Mouse (Mus musculus): Measurements from ENCODE around the gene Cdc42. TPM values are rescaled to one million over a fixed set of nuclear protein-coding genes. Genes with fewer than 3 reads are reported as not detected.

Gene Cdc42
- polyA plus RNA-seq (2016; fragmentation: Nextera tagmentation; extraction: Ambion mirVana) = 651 and 669 TPM in 2 replicates

GRCm38 (mm10) chr4:137357517-137358254, at the start of gene Cdc42:
Gene Cdc42 (minus strand): TSS chr4:137357720.
- Histone ChIP-seq H3K4me1 (peaks cover 30% of the 10 kb centered on the region; the same call in 1 of the 2 replicates), H3K9ac (peak within 1 kb of the TSS; percentile 98), H3K4me2 (replicated peaks) (peak within 1 kb of the TSS; percentile 79), H3K27me3 (0 out of 2 replicates have a peak, but pooled peaks cover 3% of the 10 kb centered on the region), H3K27ac (peak within 1 kb of the TSS; percentile 95), H3K9me3 (no peaks in the 10 kb centered on the region), H3K4me3 (peak within 1 kb of the TSS; percentile 97), H3K36me3 (no peaks in the 10 kb centered on the region)
- peak; percentile 94 for ATAC-seq (ENCODE audit: insufficient number of reproducible peaks, insufficient read depth, low FRiP score, low TSS enrichment)
- under 1% methylated on average over 31 of the region's 44 CpGs for WGBS

DNA sequence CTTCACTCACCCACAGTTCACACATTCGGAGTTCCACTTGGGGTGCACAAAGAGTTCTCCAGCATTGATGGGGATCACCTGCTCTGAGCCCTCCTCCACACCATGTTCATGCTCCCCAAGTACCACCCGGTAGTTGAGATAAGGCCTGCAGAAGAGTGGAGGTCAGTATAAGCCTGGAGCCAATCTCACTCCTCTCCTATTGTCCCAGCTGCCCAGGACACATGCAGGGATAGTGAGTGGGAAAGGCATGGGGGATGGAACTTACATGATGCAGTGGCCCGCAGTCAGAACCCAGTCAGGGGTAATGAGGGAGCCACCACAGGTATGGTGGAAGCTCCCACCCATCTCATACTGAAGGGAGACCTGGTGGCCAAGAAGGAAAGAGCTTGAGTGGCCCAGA, 48.1 kb upstream of the Cdc42 start:
- H3K4me1 ChIP-seq = no peaks in the 10 kb centered on the region
- 90% methylated on average over 3 of the region's 3 CpGs for WGBS
- H3K9me3 ChIP-seq = no peaks in the 10 kb centered on the region
- no peak overlapping the region for H3K27ac ChIP-seq
- no peaks in the 10 kb centered on the region for H3K36me3 ChIP-seq
- ATAC-seq (ENCODE audit: insufficient number of reproducible peaks, insufficient read depth, low FRiP score, low TSS enrichment) = no peak
- no peaks in the 10 kb centered on the region for H3K27me3 ChIP-seq
- H3K9ac ChIP-seq = no peak overlapping the region
- H3K4me3 ChIP-seq = no peak overlapping the region
- no peak overlapping the region for H3K4me2 ChIP-seq (replicated peaks)

DNA sequence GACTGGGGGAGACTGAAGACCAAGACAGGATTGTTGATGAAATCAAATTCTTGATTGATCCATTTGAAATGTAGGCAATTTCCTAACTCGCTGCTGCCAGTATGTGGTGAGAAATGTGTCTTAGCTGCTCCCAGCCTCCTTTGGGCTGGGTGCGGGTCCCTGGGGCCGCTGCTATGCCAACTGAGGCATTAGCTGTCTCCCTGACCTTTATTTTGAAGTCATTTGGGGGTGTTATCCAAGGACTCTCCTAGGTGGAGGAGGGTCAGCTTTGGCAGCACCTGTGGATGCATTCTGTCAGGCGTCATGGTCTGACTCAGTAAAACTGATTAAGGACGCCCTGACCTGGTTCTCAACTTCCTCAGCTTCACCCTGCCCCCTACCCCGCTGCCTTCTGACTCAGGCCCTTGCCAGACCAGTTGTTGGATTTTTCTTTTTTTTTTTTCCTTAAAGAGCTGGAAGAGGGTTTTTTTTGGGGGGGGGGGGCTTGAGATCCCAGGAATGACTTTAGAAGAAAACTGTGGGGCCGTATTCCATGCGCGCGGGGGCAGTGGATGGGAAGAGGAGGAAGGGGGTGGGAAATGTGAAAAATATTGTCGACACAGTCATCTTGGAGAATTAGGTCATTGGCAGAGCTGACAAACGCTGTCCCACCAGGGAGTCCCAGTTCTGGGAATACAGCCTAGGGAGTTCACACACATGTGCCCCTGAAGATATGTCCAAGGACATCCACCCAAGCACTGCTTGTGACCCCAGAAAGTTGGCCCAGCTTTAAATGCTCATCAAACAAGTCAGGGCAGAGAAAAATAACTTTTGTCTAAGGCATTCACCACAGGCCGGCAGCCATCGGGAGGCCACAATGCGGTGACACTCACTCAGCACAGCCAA, 39.4 kb upstream of the Cdc42 start:
- Histone ChIP-seq H3K9ac (no peak overlapping the region), H3K4me3 (no peak overlapping the region), H3K27ac (no peak overlapping the region), H3K27me3 (no peaks in the 10 kb centered on the region), H3K4me1 (no peaks in the 10 kb centered on the region), H3K36me3 (no peaks in the 10 kb centered on the region), H3K4me2 (replicated peaks) (no peak overlapping the region), H3K9me3 (no peaks in the 10 kb centered on the region)
- no peak for ATAC-seq (ENCODE audit: insufficient number of reproducible peaks, insufficient read depth, low FRiP score, low TSS enrichment)
- WGBS = 78% methylated on average over 15 of the region's 15 CpGs

DNA sequence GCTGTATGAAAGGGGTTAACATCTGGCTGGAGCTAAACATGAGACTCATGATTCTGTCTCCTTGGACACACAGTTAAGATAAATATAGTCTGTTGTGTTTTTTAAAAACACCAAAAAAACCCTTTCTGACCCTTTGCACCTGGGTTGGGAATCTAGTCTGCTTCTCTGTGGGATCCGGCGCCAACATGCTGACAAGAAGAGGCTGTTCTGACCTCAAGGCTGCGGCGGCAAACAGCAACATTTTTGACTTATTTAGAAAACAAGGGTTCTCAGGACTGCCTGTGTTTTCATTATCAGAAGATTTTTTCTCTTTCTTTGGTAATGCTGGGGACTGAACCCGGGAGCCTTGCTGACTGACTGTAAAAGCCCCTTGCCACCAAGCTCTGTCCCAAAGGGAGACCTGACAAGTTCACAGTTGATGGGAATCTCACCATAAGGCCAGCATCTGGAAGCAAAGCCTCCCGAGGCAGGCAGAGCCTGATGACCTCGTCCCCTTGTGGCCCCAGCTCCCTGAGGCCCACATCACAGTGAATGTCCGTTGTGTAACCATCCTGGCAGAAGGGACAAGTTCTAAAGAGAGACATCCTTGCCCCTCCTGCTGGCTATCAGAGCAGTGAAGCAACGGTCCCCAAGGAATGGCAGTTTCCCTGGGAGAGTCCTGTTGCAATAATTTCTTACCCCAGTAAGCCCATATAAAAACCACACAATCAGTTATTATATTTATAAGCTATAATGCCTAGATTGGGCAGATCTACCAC, 36.0 kb upstream of the Cdc42 start:
- H3K9me3 ChIP-seq = 0 out of 2 replicates have a peak, but pooled peaks cover 3% of the 10 kb centered on the region
- H3K4me3 ChIP-seq = no peak overlapping the region
- WGBS = 57% methylated on average over 9 of the region's 9 CpGs
- H3K4me2 ChIP-seq (replicated peaks) = no peak overlapping the region
- no peaks in the 10 kb centered on the region for H3K36me3 ChIP-seq
- H3K4me1 ChIP-seq = peaks cover 3% of the 10 kb centered on the region; the same call in 1 of the 2 replicates
- H3K27me3 ChIP-seq = no peaks in the 10 kb centered on the region
- no peak for ATAC-seq (ENCODE audit: insufficient number of reproducible peaks, insufficient read depth, low FRiP score, low TSS enrichment)
- no peak overlapping the region for H3K9ac ChIP-seq
- H3K27ac ChIP-seq = no peak overlapping the region

DNA sequence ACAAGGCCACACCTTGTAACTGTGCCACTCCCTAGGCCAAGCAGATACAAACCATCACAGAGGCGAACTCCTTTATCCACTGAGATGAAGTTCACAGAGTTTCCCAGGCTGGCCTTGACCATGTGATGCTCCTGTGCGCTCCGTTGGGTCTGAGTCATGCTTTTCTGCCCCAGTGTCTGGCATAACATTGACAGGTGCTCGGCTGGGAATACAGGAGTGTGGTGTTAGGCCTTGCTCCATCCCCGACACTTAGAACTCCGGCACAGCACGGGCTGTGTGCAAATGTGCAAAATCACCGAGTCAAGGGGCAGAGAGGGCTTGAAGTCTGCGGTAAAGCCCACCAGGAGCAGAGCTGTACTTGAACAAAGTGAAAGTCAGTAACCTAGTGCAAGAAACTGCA, 35.4 kb upstream of the Cdc42 start:
- Histone ChIP-seq H3K4me1 (peaks cover 3% of the 10 kb centered on the region; the same call in 1 of the 2 replicates), H3K27ac (no peak overlapping the region), H3K9me3 (0 out of 2 replicates have a peak, but pooled peaks cover 3% of the 10 kb centered on the region), H3K36me3 (no peaks in the 10 kb centered on the region), H3K27me3 (no peaks in the 10 kb centered on the region), H3K9ac (no peak overlapping the region), H3K4me3 (no peak overlapping the region), H3K4me2 (replicated peaks) (no peak overlapping the region)
- WGBS = 82% methylated on average over 9 of the region's 9 CpGs
- ATAC-seq (ENCODE audit: insufficient number of reproducible peaks, insufficient read depth, low FRiP score, low TSS enrichment) = no peak

DNA sequence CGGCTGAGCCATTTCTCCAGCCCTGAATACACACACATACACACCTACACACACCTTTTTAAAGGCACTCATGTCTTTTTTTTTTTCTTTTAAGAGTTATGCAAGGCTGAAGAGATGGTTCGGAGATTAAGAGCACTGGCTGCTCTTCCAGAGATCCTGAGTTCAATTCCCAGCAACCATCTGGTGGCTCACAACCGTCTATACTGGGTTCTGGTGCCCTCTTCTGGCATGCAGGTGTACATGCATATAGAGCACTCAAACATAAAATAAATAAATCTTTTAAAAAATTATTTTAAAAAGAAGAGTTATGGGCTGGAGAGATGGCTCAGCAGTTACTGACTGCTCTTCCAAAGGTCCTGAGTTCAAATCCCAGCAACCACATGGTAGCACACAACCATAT, 33.8 kb upstream of the Cdc42 start:
- Histone ChIP-seq H3K4me1 (peaks cover 3% of the 10 kb centered on the region; the same call in 1 of the 2 replicates), H3K9me3 (0 out of 2 replicates have a peak, but pooled peaks cover 3% of the 10 kb centered on the region), H3K4me2 (replicated peaks) (no peak overlapping the region), H3K9ac (no peak overlapping the region), H3K36me3 (no peaks in the 10 kb centered on the region), H3K4me3 (no peak overlapping the region), H3K27ac (no peak overlapping the region), H3K27me3 (no peaks in the 10 kb centered on the region)
- no peak for ATAC-seq (ENCODE audit: insufficient number of reproducible peaks, insufficient read depth, low FRiP score, low TSS enrichment)
- WGBS = 92% methylated on average over 3 of the region's 3 CpGs

DNA sequence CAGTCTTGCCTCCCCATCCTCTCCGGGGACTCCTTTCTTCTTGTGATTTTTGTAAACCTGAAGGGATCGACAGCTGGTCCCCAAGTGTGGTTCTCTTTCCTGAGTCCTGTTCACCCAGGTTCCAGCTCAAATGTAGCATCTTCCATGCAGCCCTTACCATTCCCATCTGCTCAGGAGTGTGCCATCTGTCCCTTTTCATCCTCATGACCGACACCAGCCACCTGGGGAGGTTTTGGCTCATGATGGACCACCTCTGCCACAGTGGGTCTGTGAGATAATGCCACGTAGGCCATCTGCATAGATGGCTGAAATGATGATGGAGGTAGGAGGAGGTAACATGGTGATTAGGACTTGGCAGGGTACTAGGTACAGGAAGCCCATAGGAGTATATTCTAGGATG, 32.7 kb upstream of the Cdc42 start:
- WGBS = 94% methylated on average over 4 of the region's 4 CpGs
- H3K4me3 ChIP-seq = no peak overlapping the region

GRCm38 (mm10) chr4:137388983-137389382, 31.5 kb upstream of the Cdc42 start:
- ATAC-seq (ENCODE audit: insufficient number of reproducible peaks, insufficient read depth, low FRiP score, low TSS enrichment) = no peak
- 53% methylated on average over 6 of the region's 6 CpGs for WGBS
- Histone ChIP-seq H3K36me3 (no peaks in the 10 kb centered on the region), H3K9ac (no peak overlapping the region), H3K4me3 (peak overlapping the region; percentile 73), H3K4me1 (peaks cover 3% of the 10 kb centered on the region; the same call in 1 of the 2 replicates), H3K27me3 (no peaks in the 10 kb centered on the region), H3K9me3 (0 out of 2 replicates have a peak, but pooled peaks cover 3% of the 10 kb centered on the region), H3K4me2 (replicated peaks) (peak overlapping the region; percentile 70), H3K27ac (no peak overlapping the region)

More for the DNA sequence above, 32.7 kb upstream of the Cdc42 start:
- H3K4me2 ChIP-seq (replicated peaks) = no peak overlapping the region
- H3K9ac ChIP-seq = no peak overlapping the region
- H3K4me1 ChIP-seq = peaks cover 3% of the 10 kb centered on the region; the same call in 1 of the 2 replicates
- no peaks in the 10 kb centered on the region for H3K36me3 ChIP-seq
- H3K27ac ChIP-seq = no peak overlapping the region
- no peak for ATAC-seq (ENCODE audit: insufficient number of reproducible peaks, insufficient read depth, low FRiP score, low TSS enrichment)
- H3K9me3 ChIP-seq = 0 out of 2 replicates have a peak, but pooled peaks cover 3% of the 10 kb centered on the region
- no peaks in the 10 kb centered on the region for H3K27me3 ChIP-seq

GRCm38 (mm10) chr4:137388059-137388794, 30.7 kb upstream of the Cdc42 start:
- peak overlapping the region; percentile 92 for H3K27ac ChIP-seq
- 1% methylated on average over 46 of the region's 46 CpGs for WGBS
- ATAC-seq (ENCODE audit: insufficient number of reproducible peaks, insufficient read depth, low FRiP score, low TSS enrichment) = peak; percentile 91
- peak overlapping the region; percentile 71 for H3K9ac ChIP-seq
- peak overlapping the region; percentile 73 for H3K4me3 ChIP-seq
- peaks cover 3% of the 10 kb centered on the region; the same call in 1 of the 2 replicates for H3K4me1 ChIP-seq
- H3K36me3 ChIP-seq = no peaks in the 10 kb centered on the region
- 0 out of 2 replicates have a peak, but pooled peaks cover 3% of the 10 kb centered on the region for H3K9me3 ChIP-seq
- peak overlapping the region; percentile 70 for H3K4me2 ChIP-seq (replicated peaks)
- no peaks in the 10 kb centered on the region for H3K27me3 ChIP-seq

DNA sequence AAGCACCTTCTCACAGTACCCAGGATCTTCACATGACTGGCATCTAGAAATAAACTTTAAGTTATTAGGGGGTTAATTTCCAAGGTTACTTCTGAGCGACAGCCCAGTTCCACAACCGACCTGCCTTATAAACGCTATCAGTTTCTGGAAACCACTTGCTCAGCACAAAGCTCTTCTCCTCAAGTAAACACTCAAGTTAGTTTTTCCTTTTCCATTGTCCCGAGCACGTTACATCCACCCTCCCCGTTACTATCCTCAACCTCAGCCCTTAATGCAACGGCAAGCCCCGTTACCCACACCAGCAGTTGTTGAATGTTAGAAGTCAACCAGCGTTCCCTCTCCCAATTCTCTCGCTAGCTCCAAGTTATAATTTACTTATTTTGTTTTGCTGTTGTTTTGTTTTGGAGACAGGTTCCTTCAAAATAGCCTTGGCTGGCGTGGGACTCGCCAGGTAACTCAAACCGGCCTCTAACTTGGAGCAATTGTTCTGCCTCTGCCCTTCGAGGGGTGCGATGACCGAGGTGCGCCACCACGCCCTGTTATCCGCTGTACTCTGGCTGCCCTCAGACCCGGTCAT, 30.1 kb upstream of the Cdc42 start:
- Histone ChIP-seq H3K9me3 (0 out of 2 replicates have a peak, but pooled peaks cover 3% of the 10 kb centered on the region), H3K4me1 (peaks cover 3% of the 10 kb centered on the region; the same call in 1 of the 2 replicates), H3K27me3 (no peaks in the 10 kb centered on the region), H3K9ac (peak overlapping the region; percentile 71), H3K4me3 (peak overlapping the region; percentile 73), H3K4me2 (replicated peaks) (peak overlapping the region; percentile 70), H3K36me3 (no peaks in the 10 kb centered on the region), H3K27ac (peak overlapping the region; percentile 92)
- under 1% methylated on average over 20 of the region's 20 CpGs for whole genome bisulfite sequencing
- ATAC-seq (ENCODE audit: insufficient number of reproducible peaks, insufficient read depth, low FRiP score, low TSS enrichment) = no peak
